Mouse (Mus musculus) lung, embryonic 14.5 days (tissue): ENCODE results near the gene Tmcc3. TPM values are rescaled to one million over a fixed set of nuclear protein-coding genes. Genes with fewer than 3 reads are reported as not detected.
A peak's percentile ranks its signal among the peaks of the same experiment; 100 is the strongest.

Experiments used
- ATAC-seq: fragments of 200-750 bp; cut with Nextera tagmentation; 2 replicates; pipeline ENCODE4 v1.8.0; 2017; ENCODE audit warnings: mild to moderate bottlenecking, moderate TSS enrichment, moderate library complexity; ENCODE audit not compliant: insufficient read depth
- DNase-seq: peaks from one replicate; pipeline ENCODE4 v3.0.0-alpha.2; 2015
- H3K27ac ChIP-seq: fragments of 300-500 bp; sonication (generic); 2 replicates; pipeline ENCODE4 v1.5.1; 2014; ENCODE audit warnings: low read depth, mild to moderate bottlenecking, moderate library complexity
- H3K27me3 ChIP-seq: fragments of 300-500 bp; sonication (generic); 2 replicates; pipeline ENCODE4 v1.6.1; 2014; ENCODE audit warnings: low read length, control low read depth; ENCODE audit not compliant: insufficient read depth
- H3K36me3 ChIP-seq: fragments of 300-500 bp; sonication (generic); 2 replicates; pipeline ENCODE4 v1.6.1; 2014; ENCODE audit warnings: control low read depth; ENCODE audit not compliant: insufficient read depth
- H3K4me1 ChIP-seq: fragments of 300-500 bp; sonication (generic); 2 replicates; pipeline ENCODE4 v1.6.1; 2014; ENCODE audit warnings: antibody characterized with exemption, control low read depth; ENCODE audit not compliant: insufficient read depth
- H3K4me2 ChIP-seq: fragments of 300-500 bp; sonication (generic); 2 replicates; pipeline ENCODE4 v1.6.1; 2014; ENCODE audit warnings: mild to moderate bottlenecking
- H3K4me3 ChIP-seq: fragments of 300-500 bp; sonication (generic); 2 replicates; pipeline ENCODE4 v1.5.1; 2014; ENCODE audit warnings: low read depth, low read length
- H3K9ac ChIP-seq: fragments of 300-500 bp; sonication (generic); 2 replicates; pipeline ENCODE4 v1.6.1; 2014
- H3K9me3 ChIP-seq: fragments of 300-500 bp; sonication (generic); 2 replicates; pipeline ENCODE4 v1.6.1; 2016; ENCODE audit warnings: low read depth, low read length, control low read depth
- CTCF ChIP-seq: IDR thresholded peaks from 2 replicates; pipeline ENCODE4 v1.5.1; 2016; ENCODE audit warnings: antibody characterized with exemption, low read depth
- WGBS: fragments of 180-500 bp; shearing (Covaris S2); extraction: QIAGEN DNeasy Blood & Tissue Kit; methylation state at CpG from one replicate; pipeline ENCODE4 v1.1.7; 2014; 5-methylcytosine and 5-hydroxymethylcytosine counted together
- polyA plus RNA-seq: library from polyadenylated mRNA; unstranded; fragments of >200 nt; fragmentation: Nextera tagmentation; extraction: Ambion mirVana; gene quantifications from 2 replicates; pipeline ENCODE4 v1.2.1, GENCODE M21; 2014

Tmcc3 gene
- polyA plus RNA-seq, 1 experiment from 2014 or later: 5.3 TPM

DNA sequence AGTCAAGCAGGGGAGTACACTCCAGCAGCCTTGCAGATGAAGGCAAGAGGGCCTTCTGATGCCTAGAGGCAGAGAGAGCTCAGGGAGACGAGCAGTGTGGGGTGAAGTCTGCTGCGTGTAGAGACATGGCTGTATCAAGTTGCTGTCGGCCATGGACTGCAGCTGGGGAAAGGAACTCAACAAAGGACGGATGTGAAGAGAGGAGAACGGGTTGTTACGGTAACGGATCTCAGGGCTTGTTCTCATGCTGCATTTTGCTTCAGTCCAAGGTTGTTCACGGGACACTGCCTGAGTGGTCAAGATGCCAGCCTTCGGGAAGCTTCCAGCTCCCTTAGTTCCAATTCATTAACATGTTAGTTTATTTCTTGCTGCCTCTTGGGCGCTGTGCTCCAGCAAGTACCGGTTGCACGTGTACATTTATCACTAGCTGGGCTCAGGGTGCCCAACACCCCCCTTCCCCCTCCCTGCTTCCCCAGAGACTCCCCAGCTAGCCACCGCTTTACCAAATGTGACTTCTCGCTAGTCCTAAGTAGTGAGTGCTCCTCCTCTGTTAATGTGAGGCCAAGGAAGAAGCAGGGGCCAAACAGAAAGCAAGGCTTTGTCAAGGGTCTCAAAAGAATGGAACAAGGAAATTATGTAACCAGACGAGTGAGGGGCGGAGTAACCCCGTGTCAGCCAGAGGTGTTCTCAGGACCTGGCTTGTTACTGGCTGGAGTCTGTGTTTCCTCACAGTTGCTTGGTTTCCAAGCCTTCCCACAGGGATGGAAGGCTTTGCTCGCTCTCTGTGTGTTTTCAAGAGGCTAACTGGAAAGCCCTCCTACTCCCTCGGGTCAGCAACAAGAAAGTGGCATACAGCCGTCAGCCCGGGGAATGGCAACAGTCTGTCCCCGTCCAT is 104.4 kb downstream of the Tmcc3 start:
- no peaks in the 10 kb centered on the region for H3K9me3 ChIP-seq
- H3K27me3 ChIP-seq: no peaks in the 10 kb centered on the region
- no peak overlapping the region for H3K27ac ChIP-seq
- DNase-seq: peak; percentile 49
- H3K36me3 ChIP-seq: no peaks in the 10 kb centered on the region
- ATAC-seq: peak; percentile 28; the same call in 1 of the 2 replicates
- no peak for TF ChIP-seq CTCF
- H3K4me3 ChIP-seq: 0 out of 2 replicates have a peak overlapping the region, but pooled peaks have one; percentile 0
- peak overlapping the region; percentile 44 for H3K4me2 ChIP-seq
- H3K4me1 ChIP-seq: peaks cover 13% of the 10 kb centered on the region
- H3K9ac ChIP-seq: no peak overlapping the region
- WGBS: 30% methylated on average over 22 of the region's 22 CpGs

DNA sequence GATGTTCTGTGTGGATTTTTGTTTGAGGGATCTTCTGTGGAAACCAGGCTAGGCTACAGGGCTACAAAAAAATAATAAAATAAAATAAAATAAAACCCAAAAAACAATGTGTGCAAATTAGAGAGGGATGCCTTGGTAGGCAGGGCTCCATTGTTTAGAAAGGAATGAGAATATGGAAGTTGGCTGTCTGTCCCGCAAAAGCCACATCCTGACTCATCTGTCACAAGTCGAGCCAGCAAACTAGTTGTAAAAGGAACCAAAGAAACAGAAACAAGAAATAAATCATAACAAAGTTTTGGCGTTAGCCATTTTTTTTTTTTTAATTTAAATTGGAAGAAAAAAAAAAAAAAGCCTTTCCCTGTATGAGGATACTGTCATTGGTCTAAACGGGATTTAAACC is 105.9 kb downstream of the Tmcc3 start:
- no peaks in the 10 kb centered on the region for H3K9me3 ChIP-seq
- WGBS: 59% methylated on average over 4 of the region's 4 CpGs
- no peak overlapping the region for H3K4me2 ChIP-seq
- H3K4me1 ChIP-seq: peaks cover 13% of the 10 kb centered on the region
- H3K27ac ChIP-seq: no peak overlapping the region
- no peak overlapping the region for H3K4me3 ChIP-seq
- H3K9ac ChIP-seq: no peak overlapping the region
- TF ChIP-seq CTCF: no peak
- ATAC-seq: no peak
- H3K36me3 ChIP-seq: no peaks in the 10 kb centered on the region
- no peaks in the 10 kb centered on the region for H3K27me3 ChIP-seq
- DNase-seq: peak; percentile 51

GRCm38 (mm10) chr10:94426000-94426920 is 114.5 kb downstream of the Tmcc3 start:
- Histone ChIP-seq H3K4me1 (no peaks in the 10 kb centered on the region; the same call in 1 of the 2 replicates), H3K27ac (peak overlapping the region; percentile 26; the same call in 1 of the 2 replicates), H3K36me3 (no peaks in the 10 kb centered on the region), H3K9ac (no peak overlapping the region), H3K27me3 (no peaks in the 10 kb centered on the region), H3K9me3 (no peaks in the 10 kb centered on the region), H3K4me3 (no peak overlapping the region), H3K4me2 (no peak overlapping the region)
- TF ChIP-seq CTCF: no peak
- ATAC-seq: peak; percentile 94
- WGBS: 43% methylated on average over 12 of the region's 12 CpGs
- DNase-seq: peak; percentile 87

DNA sequence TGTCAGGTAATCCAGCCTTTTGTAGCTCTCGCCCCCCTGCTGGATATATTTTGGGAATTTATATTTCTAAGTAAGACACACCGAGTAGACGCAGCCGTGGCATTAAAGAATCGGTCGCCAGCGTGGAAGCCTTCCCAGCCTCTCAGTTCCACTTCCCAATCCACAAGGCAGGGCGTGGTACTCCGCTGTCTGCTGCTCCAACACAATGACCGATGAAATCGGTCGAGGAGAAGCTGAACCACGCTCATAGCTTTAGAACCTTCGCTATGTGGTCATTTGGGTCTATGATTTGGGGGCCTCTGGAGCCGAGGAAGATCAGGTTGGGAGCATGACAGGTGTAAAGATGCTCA is 115.1 kb downstream of the Tmcc3 start:
- H3K27ac ChIP-seq: no peak overlapping the region
- WGBS: 81% methylated on average over 15 of the region's 15 CpGs

DNA sequence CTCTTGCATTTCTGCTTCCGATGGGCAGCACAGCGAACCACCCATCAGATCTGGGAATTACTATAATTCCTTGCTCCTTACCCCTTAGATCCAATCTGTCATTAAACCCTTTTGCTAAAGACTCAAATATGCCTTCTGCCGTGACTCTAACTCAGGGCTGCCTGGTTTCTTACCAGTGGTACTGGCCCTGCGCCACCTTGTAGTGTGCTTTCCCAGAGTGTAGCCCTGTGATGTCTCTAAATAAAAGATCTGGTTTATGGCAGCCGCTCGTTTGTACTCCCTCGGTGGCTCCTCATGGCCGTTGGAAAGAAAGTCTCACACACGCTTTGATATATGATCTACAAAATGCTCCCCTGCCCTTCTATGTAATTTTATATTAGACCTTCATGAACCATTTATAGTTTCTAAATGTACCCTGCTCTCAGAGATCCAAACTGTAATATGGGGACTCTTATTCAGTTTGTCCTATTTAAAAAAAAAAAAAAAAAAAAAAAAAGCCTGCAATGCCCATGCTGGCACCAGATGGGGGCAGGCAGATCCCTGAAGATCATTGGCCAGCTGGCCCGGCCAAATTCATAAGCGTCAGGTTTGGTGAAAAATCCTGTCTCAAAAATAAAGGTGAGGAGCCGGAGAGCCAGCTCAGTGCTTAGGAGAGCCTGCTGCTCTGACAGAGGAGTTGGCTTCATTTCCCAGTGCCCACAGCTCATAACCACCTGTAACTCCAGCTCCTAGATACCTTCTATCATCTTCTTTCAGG is 116.6 kb downstream of the Tmcc3 start:
- H3K27me3 ChIP-seq: no peaks in the 10 kb centered on the region
- H3K9ac ChIP-seq: no peak overlapping the region
- ATAC-seq (no peak), DNase-seq (no peak)
- TF ChIP-seq CTCF: no peak
- no peaks in the 10 kb centered on the region; the same call in 1 of the 2 replicates for H3K4me1 ChIP-seq
- 67% methylated on average over 12 of the region's 12 CpGs for WGBS
- no peak overlapping the region for H3K4me2 ChIP-seq
- H3K27ac ChIP-seq: no peak overlapping the region
- no peaks in the 10 kb centered on the region for H3K9me3 ChIP-seq
- H3K4me3 ChIP-seq: no peak overlapping the region
- no peaks in the 10 kb centered on the region for H3K36me3 ChIP-seq

More for the DNA sequence above, 115.1 kb downstream of the Tmcc3 start:
- H3K4me2 ChIP-seq: no peak overlapping the region
- H3K4me1 ChIP-seq: no peaks in the 10 kb centered on the region; the same call in 1 of the 2 replicates
- H3K9me3 ChIP-seq: no peaks in the 10 kb centered on the region
- TF ChIP-seq CTCF: no peak
- H3K4me3 ChIP-seq: no peak overlapping the region
- DNase-seq (no peak), ATAC-seq (no peak)
- no peaks in the 10 kb centered on the region for H3K36me3 ChIP-seq
- H3K27me3 ChIP-seq: no peaks in the 10 kb centered on the region
- H3K9ac ChIP-seq: no peak overlapping the region

DNA sequence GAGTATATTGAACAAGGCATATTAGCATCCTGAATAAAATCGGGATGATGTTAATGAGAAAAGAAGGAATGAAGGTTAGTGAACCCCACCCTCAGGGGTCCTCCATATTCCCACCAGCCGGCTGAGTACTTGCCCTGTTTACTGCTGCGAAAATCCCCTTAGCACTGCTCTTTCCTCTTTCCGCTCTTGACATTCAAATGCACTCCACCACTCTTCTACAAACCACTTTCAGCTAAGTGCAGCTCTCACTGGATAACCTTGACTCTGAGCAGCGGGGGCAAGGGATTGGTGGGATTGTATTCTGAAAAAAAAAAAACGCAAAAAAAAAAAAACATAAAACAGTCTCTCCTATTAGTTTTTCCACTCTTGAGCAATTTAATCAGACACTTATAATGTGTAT is 118.8 kb downstream of the Tmcc3 start:
- Histone ChIP-seq H3K4me2 (no peak overlapping the region), H3K36me3 (no peaks in the 10 kb centered on the region), H3K4me3 (no peak overlapping the region), H3K9me3 (no peaks in the 10 kb centered on the region), H3K9ac (no peak overlapping the region), H3K4me1 (no peaks in the 10 kb centered on the region; the same call in 1 of the 2 replicates), H3K27ac (no peak overlapping the region), H3K27me3 (no peaks in the 10 kb centered on the region)
- ATAC-seq (no peak), DNase-seq (no peak)
- no peak for TF ChIP-seq CTCF
- 61% methylated on average over 6 of the region's 6 CpGs for WGBS
